Mouse (Mus musculus) embryonic facial prominence, embryonic 12.5 days (tissue): Measurements from ENCODE around the gene Prokr1. TPM values are rescaled to one million over a fixed set of nuclear protein-coding genes. Genes with fewer than 3 reads are reported as not detected.
"Not testable (repeated sequence)": the region's sequence is repeated elsewhere in the genome, so short reads cannot be mapped to it uniquely, and the experiment has no call there.

Experiments used
- ATAC-seq: fragments of 200-750 bp; cut with Nextera tagmentation; 2 replicates; pipeline ENCODE4 v1.8.0; 2017; ENCODE audit not compliant: insufficient number of reproducible peaks, insufficient read depth, low FRiP score, low TSS enrichment
- H3K27ac ChIP-seq: fragments of 300-500 bp; sonication (generic); 2 replicates; pipeline ENCODE4 v1.5.1; 2016; ENCODE audit warnings: mild to moderate bottlenecking
- H3K27me3 ChIP-seq: fragments of 300-500 bp; sonication (generic); 2 replicates; pipeline ENCODE4 v1.6.1; 2016; ENCODE audit warnings: mild to moderate bottlenecking, moderate library complexity
- H3K36me3 ChIP-seq: fragments of 300-500 bp; sonication (generic); 2 replicates; pipeline ENCODE4 v1.6.1; 2016; ENCODE audit warnings: mild to moderate bottlenecking
- H3K4me1 ChIP-seq: fragments of 300-500 bp; sonication (generic); 2 replicates; pipeline ENCODE4 v1.6.1; 2016
- H3K4me2 ChIP-seq: fragments of 300-500 bp; sonication (generic); replicated peaks from 2 replicates; pipeline ENCODE4 v1.6.1; 2016; ENCODE audit warnings: mild to moderate bottlenecking, moderate library complexity
- H3K4me3 ChIP-seq: fragments of 300-500 bp; sonication (generic); 2 replicates; pipeline ENCODE4 v1.5.1; 2016; ENCODE audit warnings: mild to moderate bottlenecking
- H3K9ac ChIP-seq: fragments of 300-500 bp; sonication (generic); 2 replicates; pipeline ENCODE4 v1.6.1; 2016; ENCODE audit warnings: mild to moderate bottlenecking, moderate library complexity
- H3K9me3 ChIP-seq: fragments of 300-500 bp; sonication (generic); 2 replicates; pipeline ENCODE4 v1.6.1; 2016; ENCODE audit warnings: mild to moderate bottlenecking, moderate library complexity
- WGBS: fragments of 180-500 bp; shearing (Covaris S2); methylation state at CpG from one replicate; pipeline ENCODE4 v1.1.7; 2016; 5-methylcytosine and 5-hydroxymethylcytosine counted together
- polyA plus RNA-seq: library from polyadenylated mRNA; unstranded; fragments of >200 nt; fragmentation: Nextera tagmentation; extraction: Ambion mirVana; gene quantifications from 2 replicates; pipeline ENCODE4 v1.2.1, GENCODE M21; 2016

The Prokr1 gene
- polyA plus RNA-seq, 1 experiment from 2014 or later = 3.7 TPM

DNA sequence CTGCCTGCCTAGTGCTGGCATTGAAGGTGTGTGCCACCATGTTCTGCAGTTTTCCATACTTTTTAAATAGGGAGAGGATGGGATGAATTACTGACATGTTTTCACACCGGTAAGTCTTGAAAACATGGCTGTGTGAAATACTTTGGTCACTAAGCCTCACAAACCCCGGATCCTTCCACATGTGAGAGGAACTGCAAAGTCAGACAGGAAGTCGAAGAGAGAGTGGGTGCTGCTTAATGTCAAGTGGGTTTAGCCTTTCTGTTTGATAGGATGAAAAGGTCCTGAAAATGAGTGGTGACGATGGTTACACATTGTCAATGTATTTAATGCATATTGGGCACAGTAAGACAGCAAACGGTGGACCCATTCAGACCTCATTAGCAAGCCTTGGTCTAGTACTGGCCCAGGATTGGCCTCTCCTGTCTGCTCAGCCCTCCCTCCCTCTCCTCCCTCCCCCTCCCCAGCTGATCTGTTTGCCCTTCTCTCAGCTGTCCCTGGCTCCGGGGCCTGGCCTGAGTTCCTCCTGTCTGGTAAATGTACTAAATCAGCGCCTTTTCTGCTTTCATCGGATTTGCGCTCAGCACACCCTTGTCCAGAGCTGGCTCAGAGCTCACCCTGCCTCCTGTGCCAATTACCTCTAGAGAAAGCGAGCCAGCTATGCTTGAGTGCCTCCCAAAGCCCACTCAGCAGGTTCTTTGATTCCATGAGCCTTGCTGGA is 6.7 kb upstream of the Prokr1 start:
- Histone ChIP-seq H3K27ac (0 out of 2 replicates have a peak overlapping the region, but pooled peaks have one; percentile 11), H3K4me2 (no peak overlapping the region), H3K9me3 (no peaks in the 10 kb centered on the region), H3K27me3 (no peaks in the 10 kb centered on the region), H3K36me3 (no peaks in the 10 kb centered on the region), H3K4me3 (no peak overlapping the region), H3K9ac (no peak overlapping the region), H3K4me1 (peaks cover 3% of the 10 kb centered on the region; the same call in 1 of the 2 replicates)
- 0 out of 2 replicates have a peak, but pooled peaks have one; percentile 60 for ATAC-seq
- WGBS = 44% methylated on average over 10 of the region's 10 CpGs

DNA sequence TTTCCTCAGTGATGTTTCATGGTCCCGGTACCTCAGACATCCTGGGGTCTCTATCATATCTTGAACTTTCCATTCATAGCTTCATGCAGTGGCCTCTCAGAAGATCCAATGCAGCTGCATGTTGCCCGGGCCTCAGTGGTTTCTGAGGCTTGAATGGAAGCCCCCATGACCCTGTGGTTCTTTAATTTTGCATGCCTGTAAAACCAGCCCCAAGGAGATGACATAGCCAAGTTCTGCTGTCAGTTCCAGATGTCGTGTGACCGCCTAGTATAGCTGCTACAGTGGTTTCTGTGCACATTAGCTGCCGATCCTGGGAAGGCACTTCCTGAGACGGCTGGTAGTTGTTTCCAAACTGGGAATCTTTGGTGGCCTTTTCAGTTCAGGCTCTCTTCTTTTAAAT is 3.6 kb upstream of the Prokr1 start:
- Histone ChIP-seq H3K27ac (no peak overlapping the region), H3K9ac (no peak overlapping the region), H3K9me3 (no peaks in the 10 kb centered on the region), H3K4me1 (peaks cover 8% of the 10 kb centered on the region; the same call in 1 of the 2 replicates), H3K36me3 (no peaks in the 10 kb centered on the region), H3K27me3 (peaks cover 10% of the 10 kb centered on the region), H3K4me2 (no peak overlapping the region), H3K4me3 (no peak overlapping the region)
- WGBS = 69% methylated on average over 6 of the region's 6 CpGs
- ATAC-seq = no peak

DNA sequence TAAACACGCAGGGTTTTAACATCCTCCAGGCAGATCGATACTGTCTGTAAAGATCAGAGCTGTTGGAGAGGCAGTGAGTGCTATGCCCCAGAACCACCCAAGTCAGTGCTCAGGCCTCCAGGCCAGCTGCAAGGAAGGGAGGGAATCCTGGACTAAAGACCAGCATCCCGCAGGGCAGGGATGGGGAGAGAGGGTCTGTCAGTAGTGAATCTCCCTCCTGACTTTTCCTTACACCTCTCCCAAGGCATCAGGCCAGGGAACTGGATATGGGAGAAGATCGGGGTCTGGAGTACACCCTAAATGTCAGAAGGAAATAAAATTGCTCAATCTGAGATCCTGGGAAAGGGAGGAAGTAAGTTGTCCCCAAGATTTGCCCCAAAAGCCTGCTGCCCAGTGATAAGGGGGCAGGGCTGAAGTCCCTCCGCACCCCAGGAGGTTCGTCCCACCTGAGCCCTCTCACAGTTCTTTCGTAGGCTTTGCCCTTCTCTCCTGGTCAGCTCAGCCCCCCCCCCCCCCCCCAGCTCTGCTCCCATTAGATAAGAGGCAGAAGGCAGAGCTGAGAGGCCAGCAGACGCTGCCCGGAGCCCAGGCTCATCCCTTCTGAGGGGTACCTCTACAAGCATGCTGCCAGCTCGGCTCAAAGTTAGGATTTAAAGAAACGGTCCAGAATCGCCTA is 687 bp downstream of the Prokr1 start:
- Histone ChIP-seq H3K36me3 (no peaks in the 10 kb centered on the region), H3K27me3 (peaks cover 23% of the 10 kb centered on the region), H3K4me1 (0 out of 2 replicates have a peak, but pooled peaks cover 5% of the 10 kb centered on the region), H3K27ac (no peak overlapping the region), H3K9ac (peak overlapping the region; percentile 52), H3K4me3 (peak overlapping the region; percentile 55), H3K9me3 (no peaks in the 10 kb centered on the region), H3K4me2 (peak overlapping the region; percentile 80)
- WGBS = 10% methylated on average over 12 of the region's 12 CpGs
- no peak for ATAC-seq

DNA sequence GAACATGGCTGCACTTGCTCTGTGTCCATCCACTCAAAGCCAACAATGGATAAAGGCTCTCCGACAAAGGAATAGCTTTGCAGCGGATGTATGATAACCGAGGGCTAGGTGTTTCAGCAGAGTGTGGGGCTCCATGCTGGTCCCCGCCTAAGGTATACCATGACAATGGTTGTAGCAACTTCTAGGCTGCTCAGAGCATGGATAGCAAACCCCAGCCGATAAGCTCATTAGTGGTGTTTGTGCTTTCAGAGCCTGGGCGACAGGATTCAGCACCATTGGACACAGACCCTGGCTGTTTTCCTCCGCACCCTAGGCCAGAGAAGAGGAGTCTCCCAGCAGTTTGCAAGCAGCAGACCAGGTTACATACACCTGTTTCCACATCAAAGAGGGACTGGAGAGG is 6.6 kb downstream of the Prokr1 start:
- H3K4me1 ChIP-seq = no peaks in the 10 kb centered on the region
- ATAC-seq = no peak
- H3K9ac ChIP-seq = no peak overlapping the region
- no peak overlapping the region for H3K27ac ChIP-seq
- H3K9me3 ChIP-seq = no peaks in the 10 kb centered on the region
- H3K27me3 ChIP-seq = peaks cover 11% of the 10 kb centered on the region
- 85% methylated on average over 7 of the region's 7 CpGs for WGBS
- no peak overlapping the region for H3K4me2 ChIP-seq
- H3K36me3 ChIP-seq = no peaks in the 10 kb centered on the region
- no peak overlapping the region for H3K4me3 ChIP-seq

DNA sequence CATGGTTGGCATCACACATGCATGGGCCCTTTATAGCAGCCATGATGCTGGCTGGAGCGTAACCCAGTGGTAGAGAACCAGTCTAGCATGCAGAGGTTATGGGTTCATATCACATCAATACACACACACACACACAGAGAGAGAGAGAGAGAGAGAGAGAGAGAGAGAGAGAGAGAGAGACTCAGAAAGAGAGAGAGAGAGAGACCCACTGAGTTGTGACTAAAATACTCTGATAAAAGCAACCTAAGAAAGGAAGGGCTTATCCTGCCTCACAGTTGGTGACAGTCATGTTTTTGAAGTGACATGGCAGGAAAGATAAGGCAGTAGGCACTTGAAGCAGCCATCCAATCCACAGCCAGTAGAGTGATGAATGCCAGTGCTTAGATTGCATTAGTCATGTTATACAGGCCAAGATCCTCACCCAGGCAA is 7.3 kb downstream of the Prokr1 start:
- no peak overlapping the region for H3K9ac ChIP-seq
- no peak overlapping the region for H3K27ac ChIP-seq
- H3K36me3 ChIP-seq = no peaks in the 10 kb centered on the region
- H3K27me3 ChIP-seq = peaks cover 4% of the 10 kb centered on the region; the same call in 1 of the 2 replicates
- WGBS = 96% methylated on average over 1 of the region's 1 CpGs
- H3K4me3 ChIP-seq = no peak overlapping the region
- no peak for ATAC-seq
- no peaks in the 10 kb centered on the region for H3K4me1 ChIP-seq
- H3K4me2 ChIP-seq = no peak overlapping the region
- H3K9me3 ChIP-seq = no peaks in the 10 kb centered on the region

DNA sequence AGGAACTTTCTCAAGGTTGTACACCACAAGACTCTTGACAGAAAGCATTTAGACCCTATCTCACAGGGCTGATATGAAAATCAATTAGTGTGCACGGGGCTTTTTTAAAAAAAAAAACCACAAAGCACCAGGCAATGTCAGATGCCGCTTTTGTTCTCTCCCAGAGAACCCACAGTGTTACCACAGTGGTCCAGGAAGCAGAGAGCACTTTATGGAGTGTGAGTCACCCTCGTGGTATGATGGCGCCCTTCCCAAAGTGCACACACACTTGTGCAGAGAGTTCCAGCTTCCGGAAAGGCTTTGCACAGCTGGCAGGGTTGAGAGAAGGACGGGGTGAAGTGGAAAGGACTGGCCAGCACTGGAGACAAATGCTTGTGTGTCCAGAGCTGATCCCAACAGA is 8.1 kb downstream of the Prokr1 start:
- no peak for ATAC-seq
- Histone ChIP-seq H3K27ac (no peak overlapping the region), H3K9me3 (no peaks in the 10 kb centered on the region), H3K4me3 (no peak overlapping the region), H3K4me2 (no peak overlapping the region), H3K9ac (no peak overlapping the region), H3K27me3 (no peaks in the 10 kb centered on the region), H3K36me3 (no peaks in the 10 kb centered on the region), H3K4me1 (no peaks in the 10 kb centered on the region)
- WGBS = 75% methylated on average over 6 of the region's 6 CpGs

DNA sequence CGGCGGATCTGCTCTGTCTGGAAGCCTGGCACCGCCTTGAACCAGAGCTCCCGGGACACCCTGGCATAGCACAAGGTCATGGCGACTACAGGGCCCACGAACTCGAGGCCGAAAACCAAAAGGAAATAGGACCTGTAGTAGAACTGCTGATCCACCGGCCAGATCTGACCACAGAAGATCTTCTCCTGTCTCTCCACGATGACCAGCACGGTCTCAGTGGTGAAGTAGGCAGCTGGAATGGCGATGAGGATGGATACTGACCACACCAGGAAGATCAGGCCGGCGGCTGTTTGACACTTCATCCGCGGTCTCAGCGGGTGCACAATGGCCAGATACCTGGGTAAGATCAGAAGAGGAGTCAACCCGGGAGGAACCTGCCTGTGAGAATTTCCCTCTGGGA is 9.0 kb downstream of the Prokr1 start:
- Histone ChIP-seq H3K27me3 (no peaks in the 10 kb centered on the region), H3K27ac (no peak overlapping the region), H3K9ac (no peak overlapping the region), H3K4me3 (no peak overlapping the region), H3K36me3 (no peaks in the 10 kb centered on the region), H3K4me2 (no peak overlapping the region), H3K4me1 (no peaks in the 10 kb centered on the region), H3K9me3 (no peaks in the 10 kb centered on the region)
- ATAC-seq = no peak
- WGBS = 90% methylated on average over 18 of the region's 18 CpGs

DNA sequence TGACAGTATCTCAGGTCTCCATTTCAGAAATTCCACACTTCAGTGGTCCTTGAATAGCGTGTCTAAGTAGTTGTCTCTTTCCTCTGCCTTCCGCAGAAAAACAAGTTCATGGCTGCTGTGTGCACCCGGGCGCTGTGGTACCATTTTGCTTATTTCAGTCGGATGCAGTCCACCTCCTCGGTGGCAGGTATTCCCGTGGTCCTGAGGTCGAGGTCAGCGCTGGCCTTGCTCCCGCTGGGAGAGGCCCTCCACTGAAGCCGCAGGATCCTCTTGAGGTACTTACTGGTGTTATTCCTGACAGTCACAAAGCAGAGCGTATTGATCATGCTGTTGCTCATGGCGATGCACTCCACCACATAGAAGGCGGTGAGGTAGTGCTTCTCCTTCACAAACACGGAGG is 9.5 kb downstream of the Prokr1 start:
- 87% methylated on average over 15 of the region's 15 CpGs for WGBS
- no peaks in the 10 kb centered on the region for H3K36me3 ChIP-seq
- H3K4me2 ChIP-seq = no peak overlapping the region
- H3K27me3 ChIP-seq = no peaks in the 10 kb centered on the region
- no peak overlapping the region for H3K9ac ChIP-seq
- no peak overlapping the region for H3K27ac ChIP-seq
- no peak overlapping the region for H3K4me3 ChIP-seq
- no peak for ATAC-seq
- H3K9me3 ChIP-seq = no peaks in the 10 kb centered on the region
- H3K4me1 ChIP-seq = no peaks in the 10 kb centered on the region

DNA sequence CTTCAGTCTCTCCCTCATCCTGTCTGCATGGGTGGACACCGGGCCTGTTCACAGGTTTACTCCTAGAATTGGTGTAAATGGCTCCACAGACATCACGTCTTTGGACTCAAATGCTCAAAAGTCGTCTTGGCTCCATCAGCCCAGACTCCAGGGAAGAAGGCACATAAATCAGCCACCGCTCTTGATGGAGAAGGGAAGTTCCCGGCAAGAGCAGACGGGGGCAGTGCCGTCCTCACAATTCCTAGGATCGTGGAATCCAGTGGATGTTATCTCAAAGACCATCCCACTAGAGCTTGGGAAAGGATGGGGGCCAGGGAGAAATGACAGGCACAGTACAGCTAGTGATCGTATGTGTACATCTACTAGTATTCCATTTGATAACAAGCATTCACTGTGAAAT is 12.3 kb downstream of the Prokr1 start:
- Histone ChIP-seq H3K4me2 (no peak overlapping the region), H3K27ac (no peak overlapping the region), H3K4me3 (no peak overlapping the region), H3K9me3 (no peaks in the 10 kb centered on the region), H3K27me3 (no peaks in the 10 kb centered on the region), H3K9ac (no peak overlapping the region), H3K36me3 (no peaks in the 10 kb centered on the region), H3K4me1 (no peaks in the 10 kb centered on the region)
- ATAC-seq = no peak
- 55% methylated on average over 9 of the region's 9 CpGs for WGBS

DNA sequence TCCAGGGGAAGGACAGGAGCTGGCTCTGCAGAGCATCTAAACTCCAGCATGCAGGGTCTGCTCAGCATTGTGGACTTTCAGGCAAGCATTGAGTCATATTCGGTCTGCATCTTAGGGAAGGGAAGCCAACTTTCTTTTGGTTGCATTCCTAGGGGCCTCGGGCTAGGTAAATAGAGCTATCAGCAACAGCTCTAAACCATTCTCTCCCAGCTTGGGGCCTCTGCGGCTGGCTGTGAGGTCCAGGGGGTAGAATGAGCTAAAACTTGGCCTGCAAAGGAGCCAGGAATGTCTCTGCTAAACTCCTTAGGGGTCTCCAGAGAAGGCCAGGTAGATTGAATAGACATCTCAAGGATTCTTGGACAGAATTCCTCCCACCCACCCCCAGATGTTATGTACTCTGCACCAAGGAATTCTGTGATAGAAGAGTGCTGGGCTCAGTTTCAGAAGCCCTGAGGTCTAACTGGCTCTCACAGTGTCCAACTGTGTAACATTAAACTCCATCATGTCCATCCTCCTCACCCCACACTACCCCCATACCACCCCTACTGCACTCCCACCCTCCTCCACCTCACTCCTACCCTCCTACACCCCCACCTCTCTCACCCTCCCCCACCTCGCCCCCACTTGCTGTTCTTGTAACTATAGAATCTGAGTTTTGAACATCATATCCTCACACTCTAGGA is 13.8 kb downstream of the Prokr1 start:
- WGBS = 40% methylated on average over 4 of the region's 4 CpGs
- Histone ChIP-seq H3K4me3 (no peak overlapping the region), H3K27ac (0 out of 2 replicates have a peak overlapping the region, but pooled peaks have one; percentile 32), H3K36me3 (no peaks in the 10 kb centered on the region), H3K4me1 (no peaks in the 10 kb centered on the region), H3K4me2 (no peak overlapping the region), H3K9me3 (no peaks in the 10 kb centered on the region), H3K9ac (no peak overlapping the region), H3K27me3 (no peaks in the 10 kb centered on the region)
- ATAC-seq = 0 out of 2 replicates have a peak, but pooled peaks have one; percentile 72

DNA sequence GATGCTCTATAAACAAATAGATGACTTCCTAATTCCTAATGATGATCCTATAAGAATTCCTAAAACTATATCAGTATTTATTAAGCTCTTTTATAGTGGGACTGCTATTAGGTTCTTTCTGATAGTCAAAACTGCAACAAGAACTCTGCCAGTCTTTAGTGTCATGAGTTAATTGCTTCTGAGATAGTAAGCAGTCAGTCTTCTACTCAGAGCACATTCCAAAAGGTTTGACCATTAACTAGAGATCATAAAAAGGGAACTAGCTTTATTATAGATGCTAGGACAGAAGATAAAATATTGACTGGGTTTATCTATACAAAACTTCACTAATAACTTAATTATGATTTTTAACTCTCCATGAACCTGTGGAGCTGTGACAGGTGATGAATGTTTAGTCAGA is 18.7 kb downstream of the Prokr1 start:
- not testable (repeated sequence) for H3K4me1 ChIP-seq, H3K9me3 ChIP-seq, H3K4me3 ChIP-seq, H3K36me3 ChIP-seq, H3K4me2 ChIP-seq, ATAC-seq, H3K27ac ChIP-seq, H3K27me3 ChIP-seq, H3K9ac ChIP-seq
